In the genomic region with DNA sequence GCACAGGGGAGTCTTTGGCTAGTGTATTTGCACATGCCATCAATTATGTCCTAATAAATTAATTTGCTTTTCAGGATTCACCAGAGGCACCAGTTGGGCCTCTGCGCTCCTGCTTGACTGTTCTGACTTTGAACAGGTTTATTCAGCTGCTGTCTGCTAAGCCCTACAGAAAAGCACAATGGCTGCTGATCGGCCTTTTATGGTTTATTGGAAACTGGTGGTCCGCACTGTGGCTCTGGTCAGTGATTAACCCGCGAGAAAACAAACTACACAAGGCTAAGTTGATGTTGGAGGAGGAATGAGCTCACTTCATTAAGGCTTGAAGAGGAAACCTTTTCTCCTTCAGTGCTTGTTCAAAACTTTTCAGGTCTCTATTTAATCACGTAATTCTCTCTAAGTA, we compare ENCODE assay signal across 12 mouse cellular contexts.
"Had no signal": no experiment of that assay in that cellular context is flagged by ENCODE, and none has a peak within 500 bp of the region (broad histone marks: within the 10 kb centered on the region; RNA-seq: fewer than 3 reads in every experiment).

No protein-coding gene starts in this region.

- DNase-seq: kidney, postnatal 14 days; left cerebral cortex, postnatal 4 days; lung, embryonic 14.5 days; lung, postnatal 10 days; lung, postnatal 4 days; thymus, postnatal 4 days had no signal

- H3K27ac ChIP-seq: limb, embryonic 13.5 days; liver, embryonic 15.5 days; midbrain, embryonic 10.5 days; neural tube, embryonic 13.5 days; stomach, postnatal 0 days had no signal

- H3K4me2 ChIP-seq: limb, embryonic 13.5 days; liver, embryonic 15.5 days; lung, embryonic 14.5 days; neural tube, embryonic 13.5 days had no signal

- H3K27me3 ChIP-seq: limb, embryonic 13.5 days; liver, embryonic 15.5 days; neural tube, embryonic 13.5 days had no signal

- ATAC-seq: midbrain, embryonic 16.5 days had no signal

- H3K9ac ChIP-seq: limb, embryonic 13.5 days; liver, embryonic 15.5 days; lung, embryonic 14.5 days; neural tube, embryonic 13.5 days had no signal

- H3K36me3 ChIP-seq: limb, embryonic 13.5 days; liver, embryonic 15.5 days; midbrain, embryonic 10.5 days; neural tube, embryonic 13.5 days had no signal

- H3K4me3 ChIP-seq: limb, embryonic 13.5 days; liver, embryonic 15.5 days; midbrain, embryonic 10.5 days; neural tube, embryonic 13.5 days had no signal

- H3K4me1 ChIP-seq: limb, embryonic 13.5 days; liver, embryonic 15.5 days; neural tube, embryonic 13.5 days had no signal

- H3K9me3 ChIP-seq: limb, embryonic 13.5 days; liver, embryonic 15.5 days; midbrain, embryonic 10.5 days; neural tube, embryonic 13.5 days had no signal
